Mouse (Mus musculus): ENCODE results near the gene Gm12166. TPM values are rescaled to one million over a fixed set of nuclear protein-coding genes. Genes with fewer than 3 reads are reported as not detected.

Gene Gm12166
- polyA plus RNA-seq, 1 experiment from 2014 or later, result 3.5 TPM

GRCm38 (mm10) chr11:46089081-46089713 is 37.1 kb upstream of the Gm12166 start:
- Histone ChIP-seq H3K27me3 (ENCODE audit: control insufficient read depth, insufficient read depth, low read length) (no peaks in the 10 kb centered on the region), H3K4me1 (ENCODE audit: control insufficient read depth, insufficient read depth, low read length) (peaks cover 17% of the 10 kb centered on the region), H3K4me3 (ENCODE audit: low read depth, low read length) (no peak overlapping the region), H3K4me2 (replicated peaks; ENCODE audit: low read depth, low read length) (no peak overlapping the region), H3K9ac (replicated peaks; ENCODE audit: low read depth, low read length) (no peak overlapping the region), H3K9me3 (ENCODE audit: control insufficient read depth, low read depth, low read length) (no peaks in the 10 kb centered on the region), H3K36me3 (ENCODE audit: control insufficient read depth, insufficient read depth, low read length) (peaks cover 8% of the 10 kb centered on the region; the same call in 1 of the 2 replicates), H3K27ac (ENCODE audit: low read length) (peak overlapping the region; percentile 56; the same call in 1 of the 2 replicates)
- 57% methylated on average over 4 of the region's 4 CpGs for WGBS
- peak; percentile 19; the same call in 1 of the 2 replicates for ATAC-seq (ENCODE audit: insufficient number of reproducible peaks, insufficient read depth, low FRiP score, low read depth)

- WGBS, result 90% methylated on average over 3 of the region's 3 CpGs
- no peaks in the 10 kb centered on the region for H3K9me3 ChIP-seq (ENCODE audit: control insufficient read depth, low read depth, low read length)
- no peak for ATAC-seq (ENCODE audit: insufficient number of reproducible peaks, insufficient read depth, low FRiP score, low read depth)
- H3K27me3 ChIP-seq (ENCODE audit: control insufficient read depth, insufficient read depth, low read length), result no peaks in the 10 kb centered on the region
- H3K36me3 ChIP-seq (ENCODE audit: control insufficient read depth, insufficient read depth, low read length), result no peaks in the 10 kb centered on the region; the same call in none of the 2 replicates
- peak overlapping the region; percentile 2; the same call in 1 of the 2 replicates for H3K27ac ChIP-seq (ENCODE audit: low read length)
- no peak overlapping the region for H3K4me3 ChIP-seq (ENCODE audit: low read depth, low read length)
- H3K4me2 ChIP-seq (replicated peaks; ENCODE audit: low read depth, low read length), result no peak overlapping the region
- H3K4me1 ChIP-seq (ENCODE audit: control insufficient read depth, insufficient read depth, low read length), result peaks cover 17% of the 10 kb centered on the region
- H3K9ac ChIP-seq (replicated peaks; ENCODE audit: low read depth, low read length), result no peak overlapping the region
These were observed 34.3 kb upstream of the Gm12166 start for GRCm38 (mm10) chr11:46086446-46086845.

GRCm38 (mm10) chr11:46085398-46086163 is 33.5 kb upstream of the Gm12166 start:
- Histone ChIP-seq H3K27me3 (ENCODE audit: control insufficient read depth, insufficient read depth, low read length) (no peaks in the 10 kb centered on the region), H3K4me3 (ENCODE audit: low read depth, low read length) (no peak overlapping the region), H3K9ac (replicated peaks; ENCODE audit: low read depth, low read length) (no peak overlapping the region), H3K36me3 (ENCODE audit: control insufficient read depth, insufficient read depth, low read length) (no peaks in the 10 kb centered on the region; the same call in none of the 2 replicates), H3K27ac (ENCODE audit: low read length) (peak overlapping the region; percentile 2; the same call in 1 of the 2 replicates), H3K9me3 (ENCODE audit: control insufficient read depth, low read depth, low read length) (no peaks in the 10 kb centered on the region), H3K4me1 (ENCODE audit: control insufficient read depth, insufficient read depth, low read length) (peaks cover 13% of the 10 kb centered on the region), H3K4me2 (replicated peaks; ENCODE audit: low read depth, low read length) (no peak overlapping the region)
- no peak for ATAC-seq (ENCODE audit: insufficient number of reproducible peaks, insufficient read depth, low FRiP score, low read depth)
- 91% methylated on average over 10 of the region's 10 CpGs for WGBS

- Histone ChIP-seq H3K36me3 (ENCODE audit: control insufficient read depth, insufficient read depth, low read length) (no peaks in the 10 kb centered on the region; the same call in none of the 2 replicates), H3K9me3 (ENCODE audit: control insufficient read depth, low read depth, low read length) (no peaks in the 10 kb centered on the region), H3K27me3 (ENCODE audit: control insufficient read depth, insufficient read depth, low read length) (no peaks in the 10 kb centered on the region), H3K9ac (replicated peaks; ENCODE audit: low read depth, low read length) (no peak overlapping the region), H3K4me1 (ENCODE audit: control insufficient read depth, insufficient read depth, low read length) (peaks cover 11% of the 10 kb centered on the region), H3K27ac (ENCODE audit: low read length) (peak overlapping the region; percentile 40), H3K4me2 (replicated peaks; ENCODE audit: low read depth, low read length) (no peak overlapping the region), H3K4me3 (ENCODE audit: low read depth, low read length) (no peak overlapping the region)
- WGBS, result 67% methylated on average over 3 of the region's 3 CpGs
- ATAC-seq (ENCODE audit: insufficient number of reproducible peaks, insufficient read depth, low FRiP score, low read depth), result no peak
These were observed 32.4 kb upstream of the Gm12166 start for GRCm38 (mm10) chr11:46084568-46084967.

GRCm38 (mm10) chr11:46083835-46084444 is 31.8 kb upstream of the Gm12166 start:
- no peaks in the 10 kb centered on the region for H3K27me3 ChIP-seq (ENCODE audit: control insufficient read depth, insufficient read depth, low read length)
- WGBS, result 85% methylated on average over 11 of the region's 11 CpGs
- no peaks in the 10 kb centered on the region; the same call in none of the 2 replicates for H3K36me3 ChIP-seq (ENCODE audit: control insufficient read depth, insufficient read depth, low read length)
- H3K9me3 ChIP-seq (ENCODE audit: control insufficient read depth, low read depth, low read length), result no peaks in the 10 kb centered on the region
- no peak overlapping the region for H3K9ac ChIP-seq (replicated peaks; ENCODE audit: low read depth, low read length)
- ATAC-seq (ENCODE audit: insufficient number of reproducible peaks, insufficient read depth, low FRiP score, low read depth), result no peak
- H3K27ac ChIP-seq (ENCODE audit: low read length), result peak overlapping the region; percentile 40
- no peak overlapping the region for H3K4me2 ChIP-seq (replicated peaks; ENCODE audit: low read depth, low read length)
- no peak overlapping the region for H3K4me3 ChIP-seq (ENCODE audit: low read depth, low read length)
- H3K4me1 ChIP-seq (ENCODE audit: control insufficient read depth, insufficient read depth, low read length), result peaks cover 9% of the 10 kb centered on the region; the same call in 1 of the 2 replicates

- H3K4me3 ChIP-seq (ENCODE audit: low read depth, low read length), result no peak overlapping the region
- H3K9me3 ChIP-seq (ENCODE audit: control insufficient read depth, low read depth, low read length), result no peaks in the 10 kb centered on the region
- H3K4me2 ChIP-seq (replicated peaks; ENCODE audit: low read depth, low read length), result no peak overlapping the region
- no peak for ATAC-seq (ENCODE audit: insufficient number of reproducible peaks, insufficient read depth, low FRiP score, low read depth)
- 72% methylated on average over 3 of the region's 3 CpGs for WGBS
- H3K27me3 ChIP-seq (ENCODE audit: control insufficient read depth, insufficient read depth, low read length), result no peaks in the 10 kb centered on the region
- no peak overlapping the region for H3K9ac ChIP-seq (replicated peaks; ENCODE audit: low read depth, low read length)
- peaks cover 4% of the 10 kb centered on the region; the same call in 1 of the 2 replicates for H3K4me1 ChIP-seq (ENCODE audit: control insufficient read depth, insufficient read depth, low read length)
- no peak overlapping the region for H3K27ac ChIP-seq (ENCODE audit: low read length)
- no peaks in the 10 kb centered on the region; the same call in none of the 2 replicates for H3K36me3 ChIP-seq (ENCODE audit: control insufficient read depth, insufficient read depth, low read length)
These were observed 31.3 kb upstream of the Gm12166 start for GRCm38 (mm10) chr11:46083405-46083804.

- Histone ChIP-seq H3K4me3 (ENCODE audit: low read depth, low read length) (no peak overlapping the region), H3K27ac (ENCODE audit: low read length) (no peak overlapping the region), H3K27me3 (ENCODE audit: control insufficient read depth, insufficient read depth, low read length) (no peaks in the 10 kb centered on the region), H3K4me2 (replicated peaks; ENCODE audit: low read depth, low read length) (no peak overlapping the region), H3K9me3 (ENCODE audit: control insufficient read depth, low read depth, low read length) (0 out of 2 replicates have a peak, but pooled peaks cover 2% of the 10 kb centered on the region), H3K9ac (replicated peaks; ENCODE audit: low read depth, low read length) (no peak overlapping the region), H3K36me3 (ENCODE audit: control insufficient read depth, insufficient read depth, low read length) (peaks cover 4% of the 10 kb centered on the region), H3K4me1 (ENCODE audit: control insufficient read depth, insufficient read depth, low read length) (peaks cover 4% of the 10 kb centered on the region; the same call in 1 of the 2 replicates)
- 85% methylated on average over 2 of the region's 2 CpGs for WGBS
- ATAC-seq (ENCODE audit: insufficient number of reproducible peaks, insufficient read depth, low FRiP score, low read depth), result no peak
These were observed 29.0 kb upstream of the Gm12166 start for GRCm38 (mm10) chr11:46081075-46081474.

GRCm38 (mm10) chr11:46077732-46078375 is 25.7 kb upstream of the Gm12166 start:
- H3K4me3 ChIP-seq (ENCODE audit: low read depth, low read length), result no peak overlapping the region
- H3K27me3 ChIP-seq (ENCODE audit: control insufficient read depth, insufficient read depth, low read length), result no peaks in the 10 kb centered on the region
- H3K9me3 ChIP-seq (ENCODE audit: control insufficient read depth, low read depth, low read length), result 0 out of 2 replicates have a peak, but pooled peaks cover 2% of the 10 kb centered on the region
- no peak overlapping the region for H3K9ac ChIP-seq (replicated peaks; ENCODE audit: low read depth, low read length)
- H3K27ac ChIP-seq (ENCODE audit: low read length), result no peak overlapping the region
- H3K4me1 ChIP-seq (ENCODE audit: control insufficient read depth, insufficient read depth, low read length), result peaks cover 6% of the 10 kb centered on the region; the same call in 1 of the 2 replicates
- 84% methylated on average over 7 of the region's 7 CpGs for WGBS
- peaks cover 4% of the 10 kb centered on the region for H3K36me3 ChIP-seq (ENCODE audit: control insufficient read depth, insufficient read depth, low read length)
- no peak overlapping the region for H3K4me2 ChIP-seq (replicated peaks; ENCODE audit: low read depth, low read length)
- peak; percentile 79; the same call in 1 of the 2 replicates for ATAC-seq (ENCODE audit: insufficient number of reproducible peaks, insufficient read depth, low FRiP score, low read depth)
